Mouse (Mus musculus) embryonic fibroblast, embryonic 13.5 days (primary cell): ENCODE results near the gene Gm20388.

Experiments
- CTCF ChIP-seq: IDR thresholded peaks from 2 replicates; pipeline ENCODE4 v1.5.1; 2011; ENCODE audit warnings: mild to moderate bottlenecking, control low read depth, low read length, moderate library complexity, borderline replicate concordance; ENCODE audit not compliant: insufficient read depth
- POLR2A ChIP-seq: IDR thresholded peaks from 2 replicates; pipeline ENCODE4 v1.6.1; 2011; ENCODE audit warnings: low read depth, mild to moderate bottlenecking, control low read depth, low read length, moderate library complexity

- no peak for TF ChIP-seq CTCF
- TF ChIP-seq POLR2A, result no peak
Observed at GRCm38 (mm10) chr8:121635534-121635933, 1724.9 kb downstream of the Gm20388 start.
